In the genomic region with DNA sequence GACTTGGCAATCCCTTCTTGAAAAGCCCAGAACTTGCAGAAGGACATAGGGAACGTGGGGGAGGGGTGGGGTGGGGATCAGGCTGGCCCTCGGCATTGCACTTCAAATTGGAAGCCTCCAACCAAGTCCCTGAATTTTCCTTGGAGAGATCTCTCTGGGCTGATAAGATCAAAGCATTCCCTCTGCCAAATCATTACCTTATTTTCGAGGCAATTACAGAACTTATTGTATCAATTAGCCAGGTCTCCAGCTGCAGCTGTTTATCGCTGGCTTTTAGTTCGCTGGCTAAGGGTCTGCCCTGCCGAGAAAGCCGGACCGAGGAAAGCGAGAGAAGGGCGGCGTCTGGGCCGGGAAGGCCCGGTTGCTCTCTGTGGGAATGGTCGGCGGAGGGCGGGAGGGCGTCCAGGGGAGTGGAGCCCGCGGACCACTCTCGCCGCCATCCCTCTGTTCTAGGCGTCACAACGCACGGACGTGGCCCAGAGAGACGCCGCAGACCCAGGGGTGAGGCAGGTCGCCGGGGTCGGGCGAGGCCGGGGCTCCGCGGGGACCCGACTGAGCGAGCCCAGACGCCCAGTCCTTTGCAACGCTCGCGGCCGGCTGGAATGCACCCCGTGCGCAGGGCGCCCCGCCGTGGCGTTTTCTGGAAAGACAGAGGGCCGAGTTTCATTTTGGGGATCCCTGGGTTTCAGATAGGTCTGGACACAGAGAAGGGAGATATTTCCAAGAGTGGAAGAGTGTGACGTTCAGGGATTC, we compare ENCODE assay signal across 7 mouse cellular contexts. TPM values are rescaled to one million over a fixed set of nuclear protein-coding genes. Genes with fewer than 3 reads are reported as not detected.
DNase-seq lines count a peak whose midpoint lies in the region; ATAC-seq lines count a peak whose summit lies in the region.

No protein-coding gene starts in this region.

- peak overlapping the region; percentile 20 for H3K27ac ChIP-seq in midbrain, embryonic 11.5 days (ENCODE audit: low read depth, low read length)

- WGBS in midbrain, embryonic 11.5 days, result under 1% methylated on average over 49 of the region's 49 CpGs

- peak overlapping the region; percentile 71 for H3K4me2 ChIP-seq in midbrain, embryonic 11.5 days

- peak; percentile 95 for ATAC-seq in granulocyte monocyte progenitor cell, adult 5-6 weeks (replicated peaks; ENCODE audit: poor library complexity, severe bottlenecking)
- ATAC-seq in midbrain, embryonic 11.5 days (ENCODE audit: low FRiP score), result peak; percentile 77

- H3K4me1 ChIP-seq in midbrain, embryonic 11.5 days (ENCODE audit: control insufficient read depth, insufficient read depth, low read length), result peaks cover 14% of the 10 kb centered on the region

- H3K9me3 ChIP-seq in midbrain, embryonic 11.5 days (ENCODE audit: control insufficient read depth, low read length), result no peaks in the 10 kb centered on the region

- no peaks in the 10 kb centered on the region for H3K36me3 ChIP-seq in midbrain, embryonic 11.5 days (ENCODE audit: control insufficient read depth, insufficient read depth, low read length)

- H3K27me3 ChIP-seq in midbrain, embryonic 11.5 days (ENCODE audit: control insufficient read depth, insufficient read depth, low read length), result peaks cover 23% of the 10 kb centered on the region

- intact Hi-C loops in left cerebral cortex, postnatal 4 days (cut with DNase I), result no loop called here

- peak overlapping the region; percentile 44 for H3K4me3 ChIP-seq in midbrain, embryonic 11.5 days (ENCODE audit: low read depth, low read length)

- peak overlapping the region; percentile 64 for H3K9ac ChIP-seq in midbrain, embryonic 11.5 days (ENCODE audit: low read length)

- DNase-seq in adrenal gland, adult 2 months, result peak; percentile 94
- peak; percentile 91 for DNase-seq in embryo, embryonic 11 days
- DNase-seq in kidney, adult 11 months, result peak; percentile 69
- peak; percentile 82 for DNase-seq in left cerebral cortex, postnatal 4 days
- peak; percentile 99 for DNase-seq in midbrain, embryonic 11.5 days (ENCODE audit: low spot score, missing footprints)
- DNase-seq in spleen, adult 18-20 months, result peak; percentile 42 to 75

RNA-seq across cellular contexts. Expression of a gene that starts 6.0 kb away (rescaled TPM):
- 10 to 100 TPM; 16.5 to 25.9 TPM for total RNA-seq in adrenal gland, adult 2 months (2021)
- polyA plus RNA-seq in adrenal gland, adult 2 months (2012; rRNA removed), result 17.6 and 20.1 TPM in 2 replicates
- not detected in 2 replicates for total RNA-seq in granulocyte monocyte progenitor cell, adult 5-6 weeks (2014; fragmentation: Nextera tagmentation)
- total RNA-seq in granulocyte monocyte progenitor cell, adult 5-6 weeks (2017), result not detected in 2 replicates
- total RNA-seq in left cerebral cortex, postnatal 4 days (2021), result 1 to 10 TPM; 1.9 TPM
- 1.2 TPM in 2 replicates for polyA plus RNA-seq in midbrain, embryonic 11.5 days (2014; fragmentation: Nextera tagmentation; extraction: Ambion mirVana)

Comparison
In these comparisons a context has a peak if more than half of its experiments do, and no peak if none do; other contexts are left out.
1. Peak in every context shown above with its lines: DNase-seq, ATAC-seq, H3K4me3 ChIP-seq and H3K27ac ChIP-seq.
2. RNA of a gene that starts 6.0 kb away (total RNA-seq): 16.5 to 25.9 TPM in adrenal gland, adult 2 months; 1.9 TPM in left cerebral cortex, postnatal 4 days and not detected in granulocyte monocyte progenitor cell, adult 5-6 weeks; every median in the first group is over 4 times any median in the second.